Mouse (Mus musculus) CH12.LX (cell line): Measurements from ENCODE around the gene Endou.

Source experiments
- BHLHE40 ChIP-seq: IDR thresholded peaks from 2 replicates; pipeline ENCODE4 v1.6.1; 2011; ENCODE audit warnings: mild to moderate bottlenecking, low read depth, low read length, improper control_type of control experiment
- CHD1 ChIP-seq: IDR thresholded peaks from 2 replicates; pipeline ENCODE4 v1.6.1; 2012; ENCODE audit warnings: low read depth, low read length, improper control_type of control experiment, inconsistent platforms
- CTCF ChIP-seq, 2 experiments: IDR thresholded peaks in 1 of 2; conservative IDR thresholded peaks in 1 of 2; 2 replicates each; pipeline ENCODE4 v1.5.1; 2011 to 2012; ENCODE audit warnings: low read depth in 2 of 2, low read length in 2 of 2, improper control_type of control experiment in 1 of 2, inconsistent platforms in 1 of 2, mild to moderate bottlenecking in 1 of 2, moderate library complexity in 1 of 2
- EP300 ChIP-seq: IDR thresholded peaks from 2 replicates; pipeline ENCODE4 v1.6.1; 2011; ENCODE audit warnings: low read length, improper control_type of control experiment
- HCFC1 ChIP-seq: IDR thresholded peaks from 2 replicates; pipeline ENCODE4 v1.6.1; 2012; ENCODE audit warnings: low read depth, mild to moderate bottlenecking, inconsistent platforms, low read length, improper control_type of control experiment
- MAFK ChIP-seq: IDR thresholded peaks from 2 replicates; pipeline ENCODE4 v1.6.1; 2011; ENCODE audit warnings: low read length, improper control_type of control experiment; ENCODE audit not compliant: insufficient replicate concordance
- MXI1 ChIP-seq: IDR thresholded peaks from 2 replicates; pipeline ENCODE4 v1.6.1; 2011; ENCODE audit warnings: mild to moderate bottlenecking, low read depth, low read length, improper control_type of control experiment
- POLR2A ChIP-seq: IDR thresholded peaks from 2 replicates; pipeline ENCODE4 v1.6.1; 2011; ENCODE audit warnings: low read depth, mild to moderate bottlenecking, improper control_type of control experiment, low read length
- TBP ChIP-seq: conservative IDR thresholded peaks from 2 replicates; pipeline ENCODE4 v1.6.1; 2011; ENCODE audit warnings: low read depth, low read length, improper control_type of control experiment

DNA sequence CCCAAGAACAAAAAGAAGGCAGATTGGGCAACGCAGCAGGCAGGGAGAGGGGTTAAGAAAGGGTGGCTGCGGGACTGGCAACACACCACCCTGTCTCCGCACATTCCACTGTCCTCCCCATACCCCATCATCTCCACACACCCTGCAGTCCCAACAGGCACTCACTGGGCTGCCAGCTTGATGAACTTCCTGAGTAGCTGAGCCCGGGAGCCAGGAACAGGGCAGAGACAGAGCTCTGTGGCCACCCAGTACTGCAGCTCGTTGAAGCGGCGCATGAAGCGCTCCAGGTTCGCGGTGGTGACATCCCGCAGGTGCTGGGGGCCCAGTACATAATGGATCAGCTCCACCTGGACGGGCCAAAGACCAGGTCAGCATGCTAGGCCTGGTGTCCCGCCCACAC is 18.7 kb upstream of the Endou start:
- TF ChIP-seq HCFC1 = no peak
- no peak for TF ChIP-seq CTCF (conservative IDR thresholded peaks at IDR 0.05 in 1 of 2, IDR thresholded peaks at IDR 0.05 in 1 of 2; ENCODE audit: low read depth in 2 of 2, low read length in 2 of 2)
- TF ChIP-seq TBP = no peak
- TF ChIP-seq EP300 = no peak
- TF ChIP-seq MXI1 = no peak
- no peak for TF ChIP-seq CHD1
- no peak for TF ChIP-seq BHLHE40
- no peak for TF ChIP-seq POLR2A
- TF ChIP-seq MAFK = no peak
